Mouse (Mus musculus) stomach, postnatal 0 days (tissue): Measurements from ENCODE around the gene 4930474N05Rik.

Experiments used
- CTCF ChIP-seq: IDR thresholded peaks from 2 replicates; pipeline ENCODE4 v1.5.1; 2016; ENCODE audit warnings: antibody characterized with exemption, low read depth, mild to moderate bottlenecking, moderate library complexity
- EP300 ChIP-seq: optimal IDR thresholded peaks from 2 replicates; pipeline ENCODE3; 2016; ENCODE audit warnings: antibody characterized with exemption

- TF ChIP-seq CTCF: no peak
- TF ChIP-seq EP300: no peak
Observed at GRCm38 (mm10) chr14:36094617-36095016, at the start of gene 4930474N05Rik.
